30 mouse cellular contexts compared by ENCODE assay signal in genomic region chr2:181058193-181058592, GRCm38 (mm10). TPM values are rescaled to one million over a fixed set of nuclear protein-coding genes. Genes with fewer than 3 reads are reported as not detected.
DNase-seq lines count a peak whose midpoint lies in the region; ATAC-seq lines count a peak whose summit lies in the region.
"Had no signal": no experiment of that assay in that cellular context is flagged by ENCODE, and none has a peak within 500 bp of the region (broad histone marks: within the 10 kb centered on the region; RNA-seq: fewer than 3 reads in every experiment).

No protein-coding gene starts in this region.

- no peak overlapping the region for H3K4me3 ChIP-seq in heart, embryonic 13.5 days
- no peak overlapping the region for H3K4me3 ChIP-seq in neural tube, embryonic 12.5 days
- no peak overlapping the region for H3K4me3 ChIP-seq in midbrain, embryonic 15.5 days
- no peak overlapping the region for H3K4me3 ChIP-seq in limb, embryonic 10.5 days
- H3K4me3 ChIP-seq: heart, adult 2 months; heart, embryonic 15.5 days; liver, embryonic 15.5 days had no signal

- DNase-seq in heart, adult 18-20 months: no peak
- DNase-seq in neural tube, embryonic 10.5 days (ENCODE audit: extremely low spot score, low spot score): no peak
- no peak for DNase-seq in left cerebral cortex, postnatal 14 days (ENCODE audit: low spot score in 2 of 2)
- no peak for DNase-seq in limb, embryonic 10.5 days (ENCODE audit: low spot score)
- DNase-seq in cerebellum, postnatal 14 days: no peak
- DNase-seq: adrenal gland, adult 2 months; B cell, adult 2 months; cerebellum, adult 18-20 months; cerebellum, postnatal 36 days; gastrocnemius, postnatal 25 days; heart, adult 2 months; heart, postnatal 36 days; kidney, adult 18-20 months; kidney, postnatal 4 days; left cerebral cortex, postnatal 4 days; liver; right cerebral cortex, postnatal 14 days; thymus, adult 2 months; thymus, postnatal 4 days had no signal

- H3K4me1 ChIP-seq in heart, embryonic 13.5 days: 0 out of 2 replicates have a peak, but pooled peaks cover 11% of the 10 kb centered on the region
- H3K4me1 ChIP-seq in neural tube, embryonic 12.5 days: peaks cover 22% of the 10 kb centered on the region
- peaks cover 23% of the 10 kb centered on the region for H3K4me1 ChIP-seq in midbrain, embryonic 15.5 days
- H3K4me1 ChIP-seq in limb, embryonic 10.5 days: peaks cover 20% of the 10 kb centered on the region
- H3K4me1 ChIP-seq: heart, embryonic 15.5 days; liver, embryonic 15.5 days had no signal

- 0 out of 2 replicates have a peak overlapping the region, but pooled peaks have one; percentile 7 for H3K9ac ChIP-seq in heart, embryonic 13.5 days
- H3K9ac ChIP-seq in neural tube, embryonic 12.5 days: no peak overlapping the region
- no peak overlapping the region for H3K9ac ChIP-seq in midbrain, embryonic 15.5 days
- H3K9ac ChIP-seq: heart, embryonic 15.5 days; liver, embryonic 15.5 days had no signal

- H3K27ac ChIP-seq in heart, embryonic 13.5 days (replicated peaks): no peak overlapping the region
- no peak overlapping the region for H3K27ac ChIP-seq in neural tube, embryonic 12.5 days
- H3K27ac ChIP-seq in midbrain, embryonic 15.5 days: peak overlapping the region; percentile 58
- H3K27ac ChIP-seq in limb, embryonic 10.5 days: no peak overlapping the region
- H3K27ac ChIP-seq: heart, adult 2 months; heart, embryonic 15.5 days; liver, embryonic 15.5 days; macrophage; stomach, postnatal 0 days had no signal

- H3K9me3 ChIP-seq in heart, embryonic 13.5 days: no peaks in the 10 kb centered on the region
- H3K9me3 ChIP-seq in neural tube, embryonic 12.5 days: no peaks in the 10 kb centered on the region
- no peaks in the 10 kb centered on the region for H3K9me3 ChIP-seq in midbrain, embryonic 15.5 days
- no peaks in the 10 kb centered on the region for H3K9me3 ChIP-seq in limb, embryonic 10.5 days (replicated peaks)
- H3K9me3 ChIP-seq: G1E; heart, embryonic 15.5 days; liver, embryonic 15.5 days had no signal

- H3K4me2 ChIP-seq in heart, embryonic 13.5 days: no peak overlapping the region
- H3K4me2 ChIP-seq in neural tube, embryonic 12.5 days (replicated peaks): no peak overlapping the region; the same call in 1 of the 2 replicates
- no peak overlapping the region for H3K4me2 ChIP-seq in midbrain, embryonic 15.5 days
- H3K4me2 ChIP-seq: heart, embryonic 15.5 days; liver, embryonic 15.5 days had no signal

- intact Hi-C loops in left cerebral cortex, postnatal 14 days (cut with DNase I): no loop called here

- H3K36me3 ChIP-seq in heart, embryonic 13.5 days: no peaks in the 10 kb centered on the region
- no peaks in the 10 kb centered on the region for H3K36me3 ChIP-seq in neural tube, embryonic 12.5 days
- no peaks in the 10 kb centered on the region for H3K36me3 ChIP-seq in midbrain, embryonic 15.5 days (replicated peaks)
- no peaks in the 10 kb centered on the region for H3K36me3 ChIP-seq in limb, embryonic 10.5 days
- H3K36me3 ChIP-seq: G1E; heart, embryonic 15.5 days; liver, embryonic 15.5 days had no signal

- peaks cover 83% of the 10 kb centered on the region for H3K27me3 ChIP-seq in heart, embryonic 13.5 days (replicated peaks)
- H3K27me3 ChIP-seq in neural tube, embryonic 12.5 days (replicated peaks): no peaks in the 10 kb centered on the region
- no peaks in the 10 kb centered on the region for H3K27me3 ChIP-seq in midbrain, embryonic 15.5 days (replicated peaks)
- peaks cover 4% of the 10 kb centered on the region; the same call in 1 of the 2 replicates for H3K27me3 ChIP-seq in limb, embryonic 10.5 days (ENCODE audit: low read depth, poor library complexity, severe bottlenecking)

- 42% methylated on average over 3 of the region's 3 CpGs for WGBS in heart, embryonic 13.5 days
- 10% methylated on average over 3 of the region's 3 CpGs for WGBS in neural tube, embryonic 12.5 days
- 48% methylated on average over 3 of the region's 3 CpGs for WGBS in midbrain, embryonic 15.5 days
- WGBS in limb, embryonic 10.5 days: 34% methylated on average over 3 of the region's 3 CpGs

- no peak for ATAC-seq in heart, embryonic 13.5 days (ENCODE audit: extremely low read depth, insufficient number of reproducible peaks, low FRiP score, low TSS enrichment)
- ATAC-seq in neural tube, embryonic 12.5 days (ENCODE audit: low FRiP score, low read depth): peak; percentile 59
- ATAC-seq in midbrain, embryonic 15.5 days (replicated peaks): no peak
- ATAC-seq: inflammation-experienced regulatory T-cells, adult 6 months; Patski had no signal

RNA-seq across cellular contexts. Expression of gene Chrna4, which starts 14.8 kb away (rescaled TPM):
- polyA plus RNA-seq in heart, embryonic 13.5 days (2015; fragmentation: Nextera tagmentation; extraction: Ambion mirVana): 0.37 and 0.48 TPM in 2 replicates
- not detected for total RNA-seq in heart, adult 18-20 months (2021)
- polyA plus RNA-seq in neural tube, embryonic 12.5 days (2016; fragmentation: Nextera tagmentation; extraction: Ambion mirVana): 61.7 and 65.1 TPM in 2 replicates
- polyA plus RNA-seq in midbrain, embryonic 15.5 days (2015; fragmentation: Nextera tagmentation; extraction: Ambion mirVana): 46.3 and 55.9 TPM in 2 replicates
- total RNA-seq in left cerebral cortex, postnatal 14 days (2021): 10 to 100 TPM; 34.3 to 41.3 TPM
- polyA plus RNA-seq in limb, embryonic 10.5 days (2016; fragmentation: Nextera tagmentation; extraction: Ambion mirVana): 0.65 and 1.3 TPM in 2 replicates
- total RNA-seq: CH12.LX; heart, adult 2 months; heart, postnatal 36 days had no signal
- polyA plus RNA-seq: G1E; heart, adult 2 months; inflammation-experienced regulatory T-cells, adult 6 months; macrophage had no signal

Comparison
In these comparisons a context has a peak if more than half of its experiments do, and no peak if none do; other contexts are left out.
1. RNA of gene Chrna4, which starts 14.8 kb away (polyA plus RNA-seq): 61.7 to 65.1 TPM in neural tube, embryonic 12.5 days and 46.3 to 55.9 TPM in midbrain, embryonic 15.5 days; 0.65 to 1.3 TPM in limb, embryonic 10.5 days and 0.37 to 0.48 TPM in heart, embryonic 13.5 days; every median in the first group is over 10 times any median in the second.